ENCODE assay signal across 19 mouse cellular contexts in genomic region chr1:155987625-155988024, GRCm38 (mm10).
"Had no signal": no experiment of that assay in that cellular context is flagged by ENCODE, and none has a peak within 500 bp of the region (broad histone marks: within the 10 kb centered on the region; RNA-seq: fewer than 3 reads in every experiment).

No protein-coding gene starts in this region.

- H3K9me3 ChIP-seq: liver, embryonic 15.5 days; lung, embryonic 15.5 days; midbrain, embryonic 12.5 days; neural tube, embryonic 13.5 days; stomach, embryonic 15.5 days had no signal

- ATAC-seq: liver, postnatal 0 days; lung, postnatal 0 days; midbrain, embryonic 16.5 days had no signal

- H3K27ac ChIP-seq: liver, embryonic 15.5 days; lung, embryonic 15.5 days; macrophage; midbrain, embryonic 12.5 days; neural tube, embryonic 13.5 days; stomach, embryonic 15.5 days had no signal

- DNase-seq: liver, postnatal 0 days; lung, adult 2 months; lung, postnatal 14 days; lung, postnatal 36 days; midbrain, embryonic 14.5 days; right cerebral cortex, postnatal 14 days; thymus, adult 18-20 months; thymus, postnatal 14 days; thymus, postnatal 36 days had no signal

- H3K27me3 ChIP-seq: liver, embryonic 15.5 days; lung, embryonic 15.5 days; megakaryocyte, embryonic 14.5 days; neural tube, embryonic 13.5 days; stomach, embryonic 15.5 days had no signal

- H3K4me2 ChIP-seq: liver, embryonic 15.5 days; lung, embryonic 15.5 days; midbrain, embryonic 12.5 days; neural tube, embryonic 13.5 days; stomach, embryonic 15.5 days had no signal

- H3K36me3 ChIP-seq: liver, embryonic 15.5 days; lung, embryonic 15.5 days; midbrain, embryonic 12.5 days; neural tube, embryonic 13.5 days; stomach, embryonic 15.5 days had no signal

- H3K4me1 ChIP-seq: lung, embryonic 15.5 days; midbrain, embryonic 12.5 days had no signal

- H3K9ac ChIP-seq: liver, embryonic 15.5 days; liver, postnatal 0 days; lung, embryonic 15.5 days; midbrain, embryonic 12.5 days; neural tube, embryonic 13.5 days; stomach, embryonic 15.5 days had no signal

- H3K4me3 ChIP-seq: liver, embryonic 15.5 days; lung, embryonic 15.5 days; megakaryocyte, embryonic 14.5 days; midbrain, embryonic 12.5 days; myocyte; neural tube, embryonic 13.5 days; stomach, embryonic 15.5 days had no signal
